Mouse (Mus musculus): ENCODE data around the gene Bcl7c. TPM values are rescaled to one million over a fixed set of nuclear protein-coding genes. Genes with fewer than 3 reads are reported as not detected.

Gene Bcl7c
- polyA plus RNA-seq, 1 experiment = 94.7 TPM

GRCm38 (mm10) chr7:127711456-127711855 lies 2.7 kb upstream of the Bcl7c start:
- H3ac ChIP-seq (ENCODE audit: control insufficient read depth, insufficient read length) = no peak overlapping the region
- no peaks in the 10 kb centered on the region for H3K27me3 ChIP-seq (ENCODE audit: control insufficient read depth, insufficient read depth, insufficient read length)
- H3K4me2 ChIP-seq (ENCODE audit: low read depth) = peak overlapping the region; percentile 76
- H3K36me3 ChIP-seq (ENCODE audit: control insufficient read depth, insufficient read depth) = no peaks in the 10 kb centered on the region
- H3K79me2 ChIP-seq (ENCODE audit: control insufficient read depth, insufficient read depth) = peaks cover 12% of the 10 kb centered on the region
- H3K4me3 ChIP-seq = no peak overlapping the region
- peak; percentile 72 to 95 (median 87) for TF ChIP-seq MYOG (IDR thresholded peaks at IDR 0.05; ENCODE audit: control insufficient read depth in 1 of 3, insufficient read depth in 1 of 3, insufficient read length in 2 of 3, low read depth in 2 of 3)
- TF ChIP-seq MYOD1 (IDR thresholded peaks at IDR 0.05; ENCODE audit: control insufficient read depth in 1 of 3, insufficient read length in 2 of 3, low read depth in 2 of 3) = peak; percentile 75 to 86 (median 81)
- TF ChIP-seq TCF12 (IDR thresholded peaks at IDR 0.05; ENCODE audit: insufficient read depth, poor library complexity, severe bottlenecking) = peak; percentile 66
- no peak for TF ChIP-seq REST (IDR thresholded peaks at IDR 0.05; ENCODE audit: insufficient read depth, insufficient read length)

- Histone ChIP-seq H3K27me3 (ENCODE audit: control insufficient read depth, insufficient read depth, insufficient read length) (no peaks in the 10 kb centered on the region), H3K79me2 (ENCODE audit: control insufficient read depth, insufficient read depth) (peaks cover 16% of the 10 kb centered on the region), H3K36me3 (ENCODE audit: control insufficient read depth, insufficient read depth) (no peaks in the 10 kb centered on the region), H3K4me3 (no peak overlapping the region), H3K4me2 (ENCODE audit: low read depth) (peak overlapping the region; percentile 18), H3ac (ENCODE audit: control insufficient read depth, insufficient read length) (no peak overlapping the region)
- TF ChIP-seq MYOG (IDR thresholded peaks at IDR 0.05; ENCODE audit: control insufficient read depth in 1 of 3, insufficient read depth in 1 of 3, insufficient read length in 2 of 3, low read depth in 2 of 3) (no peak), E2F4 (IDR thresholded peaks at IDR 0.05; ENCODE audit: insufficient read depth) (no peak), MAX (IDR thresholded peaks at IDR 0.05; ENCODE audit: low read depth) (no peak), MYOD1 (IDR thresholded peaks at IDR 0.05; ENCODE audit: control insufficient read depth in 1 of 3, insufficient read length in 2 of 3, low read depth in 2 of 3) (no peak), TCF12 (IDR thresholded peaks at IDR 0.05; ENCODE audit: insufficient read depth, poor library complexity, severe bottlenecking) (no peak)
Observed at GRCm38 (mm10) chr7:127711031-127711430, 2.3 kb upstream of the Bcl7c start.

- Histone ChIP-seq H3ac (ENCODE audit: control insufficient read depth, insufficient read length) (no peak overlapping the region), H3K4me3 (peak overlapping the region; percentile 35), H3K4me2 (ENCODE audit: low read depth) (peak overlapping the region; percentile 82), H3K79me2 (ENCODE audit: control insufficient read depth, insufficient read depth) (peaks cover 17% of the 10 kb centered on the region), H3K27me3 (ENCODE audit: control insufficient read depth, insufficient read depth, insufficient read length) (no peaks in the 10 kb centered on the region), H3K36me3 (ENCODE audit: control insufficient read depth, insufficient read depth) (peaks cover 1% of the 10 kb centered on the region)
- TF ChIP-seq POLR2AphosphoS2 (IDR thresholded peaks at IDR 0.05; ENCODE audit: insufficient read length, low read depth) = no peak
- no peak for TF ChIP-seq TCF12 (IDR thresholded peaks at IDR 0.05; ENCODE audit: insufficient read depth, poor library complexity, severe bottlenecking)
- no peak for TF ChIP-seq POLR2A (IDR thresholded peaks at IDR 0.05; ENCODE audit: insufficient read length, low read depth)
- TF ChIP-seq REST (IDR thresholded peaks at IDR 0.05; ENCODE audit: insufficient read depth, insufficient read length) = no peak
- TF ChIP-seq MAX (IDR thresholded peaks at IDR 0.05; ENCODE audit: low read depth) = no peak
- TF ChIP-seq E2F4 (IDR thresholded peaks at IDR 0.05; ENCODE audit: insufficient read depth) = no peak
- no peak for TF ChIP-seq USF1 (IDR thresholded peaks at IDR 0.05; ENCODE audit: low read depth)
- no peak for TF ChIP-seq SRF (IDR thresholded peaks at IDR 0.05; ENCODE audit: control insufficient read depth, insufficient read length, low read depth)
- TF ChIP-seq MYOD1 (IDR thresholded peaks at IDR 0.05; ENCODE audit: control insufficient read depth in 1 of 3, insufficient read length in 2 of 3, low read depth in 2 of 3) = no peak
- no peak for TF ChIP-seq TCF3 (IDR thresholded peaks at IDR 0.05; ENCODE audit: insufficient read length, low read depth)
- no peak for TF ChIP-seq MYOG (IDR thresholded peaks at IDR 0.05; ENCODE audit: control insufficient read depth in 1 of 3, insufficient read depth in 1 of 3, insufficient read length in 2 of 3, low read depth in 2 of 3)
- no peak for TF ChIP-seq CEBPB (IDR thresholded peaks at IDR 0.05; ENCODE audit: insufficient read depth, poor library complexity, severe bottlenecking)
Observed at GRCm38 (mm10) chr7:127709261-127709979, 687 bp upstream of the Bcl7c start.

DNA sequence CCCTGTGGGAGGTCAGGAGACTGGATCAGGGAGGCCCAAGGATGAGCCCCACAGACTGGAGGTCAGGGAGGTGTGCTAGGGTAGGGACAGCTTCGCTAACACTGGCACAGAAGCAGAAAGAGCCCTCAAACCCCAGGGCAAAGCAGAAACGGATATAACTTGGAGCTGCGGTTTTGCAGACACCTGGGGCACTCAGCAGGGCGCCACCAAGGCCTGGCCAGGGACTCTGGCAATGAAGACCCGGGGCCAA lies 851 bp downstream of the Bcl7c start:
- Histone ChIP-seq H3K4me2 (ENCODE audit: low read depth) (peak overlapping the region; percentile 87), H3K36me3 (ENCODE audit: control insufficient read depth, insufficient read depth) (peaks cover 6% of the 10 kb centered on the region), H3K27me3 (ENCODE audit: control insufficient read depth, insufficient read depth, insufficient read length) (no peaks in the 10 kb centered on the region), H3K4me3 (peak overlapping the region; percentile 35), H3K79me2 (ENCODE audit: control insufficient read depth, insufficient read depth) (peaks cover 17% of the 10 kb centered on the region), H3ac (ENCODE audit: control insufficient read depth, insufficient read length) (peak overlapping the region; percentile 52)
- no peak for TF ChIP-seq MYOD1 (IDR thresholded peaks at IDR 0.05; ENCODE audit: control insufficient read depth in 1 of 3, insufficient read length in 2 of 3, low read depth in 2 of 3)
- no peak for TF ChIP-seq TCF3 (IDR thresholded peaks at IDR 0.05; ENCODE audit: insufficient read length, low read depth)
- no peak for TF ChIP-seq MYOG (IDR thresholded peaks at IDR 0.05; ENCODE audit: control insufficient read depth in 1 of 3, insufficient read depth in 1 of 3, insufficient read length in 2 of 3, low read depth in 2 of 3)
- TF ChIP-seq REST (IDR thresholded peaks at IDR 0.05; ENCODE audit: insufficient read depth, insufficient read length) = no peak
- TF ChIP-seq POLR2A (IDR thresholded peaks at IDR 0.05; ENCODE audit: insufficient read length, low read depth) = no peak
- no peak for TF ChIP-seq TCF12 (IDR thresholded peaks at IDR 0.05; ENCODE audit: insufficient read depth, poor library complexity, severe bottlenecking)
- TF ChIP-seq POLR2AphosphoS2 (IDR thresholded peaks at IDR 0.05; ENCODE audit: insufficient read length, low read depth) = no peak
- no peak for TF ChIP-seq SRF (IDR thresholded peaks at IDR 0.05; ENCODE audit: control insufficient read depth, insufficient read length, low read depth)
- TF ChIP-seq USF1 (IDR thresholded peaks at IDR 0.05; ENCODE audit: low read depth) = no peak
- no peak for TF ChIP-seq E2F4 (IDR thresholded peaks at IDR 0.05; ENCODE audit: insufficient read depth)
- TF ChIP-seq CEBPB (IDR thresholded peaks at IDR 0.05; ENCODE audit: insufficient read depth, poor library complexity, severe bottlenecking) = no peak
- TF ChIP-seq MAX (IDR thresholded peaks at IDR 0.05; ENCODE audit: low read depth) = no peak

Data from myocyte (in vitro differentiated cells).